ENCODE assay signal across 8 mouse cellular contexts in the genomic region with DNA sequence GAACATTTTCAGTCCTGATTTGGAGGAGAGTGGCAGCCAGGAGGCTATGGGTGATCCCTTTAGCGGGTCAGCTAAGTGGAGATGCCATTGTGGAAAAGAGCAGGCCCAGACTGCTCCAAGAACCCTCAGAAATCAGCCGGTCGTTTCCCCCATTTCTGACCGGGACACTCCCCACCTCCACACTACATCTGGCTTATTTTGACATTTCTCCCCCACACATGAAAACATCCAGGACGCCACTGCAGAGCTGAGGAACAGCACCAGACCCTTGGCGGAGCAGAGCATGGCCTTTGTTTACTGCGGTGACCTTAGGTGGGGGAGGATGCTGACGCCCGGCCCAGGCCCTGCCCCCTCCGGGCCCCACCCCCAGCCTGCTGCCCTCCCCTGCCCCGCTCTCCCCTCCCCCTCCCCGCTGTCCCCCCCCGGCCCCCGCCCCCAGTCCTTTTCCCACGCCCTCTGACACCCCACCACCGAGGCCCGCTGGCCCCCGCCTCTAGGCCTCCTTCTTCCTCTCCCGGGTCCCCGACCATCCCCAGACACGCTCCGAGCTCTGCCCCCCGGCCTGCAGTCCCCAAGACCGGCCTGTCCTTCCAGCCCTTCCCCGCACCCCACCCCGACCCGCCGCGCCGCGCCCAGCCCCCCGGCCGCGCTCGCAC. TPM values are rescaled to one million over a fixed set of nuclear protein-coding genes. Genes with fewer than 3 reads are reported as not detected.
DNase-seq lines count a peak whose midpoint lies in the region; ATAC-seq lines count a peak whose summit lies in the region.

No protein-coding gene starts in this region.

- H3K36me3 ChIP-seq in kidney, embryonic 14.5 days (ENCODE audit: control insufficient read depth, insufficient read depth, low read length): peaks cover 24% of the 10 kb centered on the region

- peak; percentile 61 for ATAC-seq in kidney, embryonic 14.5 days (ENCODE audit: low FRiP score, low TSS enrichment)

- peak overlapping the region; percentile 100 for H3K9ac ChIP-seq in kidney, embryonic 14.5 days (ENCODE audit: low read depth, low read length)

- peak overlapping the region; percentile 96 for H3K27ac ChIP-seq in kidney, embryonic 14.5 days (ENCODE audit: low read depth, low read length)

- no peaks in the 10 kb centered on the region for H3K9me3 ChIP-seq in kidney, embryonic 14.5 days (ENCODE audit: control insufficient read depth, low read length)

- H3K4me3 ChIP-seq in kidney, embryonic 14.5 days (ENCODE audit: low read length): peak overlapping the region; percentile 100

- DNase-seq in CD4-positive, CD25-positive, alpha-beta regulatory T cell, adult 2 months (ENCODE audit: low read depth, low spot score): peak; percentile 66
- DNase-seq in ZHBTc4 (ENCODE audit: low read depth, low spot score): peak; percentile 58
- peak; percentile 64 for DNase-seq in embryo, embryonic 11 days
- DNase-seq in heart, adult 9 months (ENCODE audit: low spot score in 2 of 2): peak; percentile 47 to 54
- peak; percentile 61 for DNase-seq in lung, postnatal 14 days
- DNase-seq in retina, postnatal 1 day: peak; percentile 54
- no peak for DNase-seq in layer of hippocampus, adult 18-20 months (ENCODE audit: low spot score in 2 of 2)

- 0% methylated on average over 13 of the region's 35 CpGs for WGBS in kidney, embryonic 14.5 days

- H3K4me1 ChIP-seq in kidney, embryonic 14.5 days (ENCODE audit: control insufficient read depth, insufficient read depth, low read length): peaks cover 26% of the 10 kb centered on the region

- no peaks in the 10 kb centered on the region for H3K27me3 ChIP-seq in kidney, embryonic 14.5 days (ENCODE audit: control insufficient read depth, insufficient read depth, low read length)

- peak overlapping the region; percentile 43 for H3K4me2 ChIP-seq in kidney, embryonic 14.5 days (replicated peaks; ENCODE audit: low read depth, low read length)

RNA-seq across cellular contexts. Expression of gene Csnk1d, which starts 0.9 kb away (rescaled TPM):
- polyA plus RNA-seq in kidney, embryonic 14.5 days (2014; fragmentation: Nextera tagmentation; extraction: Ambion mirVana): 49.8 and 78.9 TPM in 2 replicates
- total RNA-seq in layer of hippocampus, adult 18-20 months (2021): 100 to 1,000 TPM; 136 TPM

RNA-seq across cellular contexts. Expression of gene Slc16a3, which starts 42.0 kb away (rescaled TPM):
- polyA plus RNA-seq in kidney, embryonic 14.5 days (2014; fragmentation: Nextera tagmentation; extraction: Ambion mirVana): 21.8 and 21.9 TPM in 2 replicates
- 1 to 10 TPM; 1.7 to 4.5 TPM for total RNA-seq in layer of hippocampus, adult 18-20 months (2021)

RNA-seq across cellular contexts. Expression of gene Cd7, which starts 49.0 kb away (rescaled TPM):
- not detected in 2 replicates for polyA plus RNA-seq in kidney, embryonic 14.5 days (2014; fragmentation: Nextera tagmentation; extraction: Ambion mirVana)
- total RNA-seq in layer of hippocampus, adult 18-20 months (2021): not detected

RNA-seq across cellular contexts. Expression of gene Ccdc57, which starts 57.6 kb away (rescaled TPM):
- polyA plus RNA-seq in kidney, embryonic 14.5 days (2014; fragmentation: Nextera tagmentation; extraction: Ambion mirVana): 5.0 and 9.2 TPM in 2 replicates
- total RNA-seq in layer of hippocampus, adult 18-20 months (2021): 1 to 10 TPM; 6.9 to 7.7 TPM

Comparison
In these comparisons a context has a peak if more than half of its experiments do, and no peak if none do; other contexts are left out.
1. DNase-seq: peak in CD4-positive, CD25-positive, alpha-beta regulatory T cell, adult 2 months (single experiment), ZHBTc4 (single experiment), embryo, embryonic 11 days (single experiment), heart, adult 9 months (2 of 2), lung, postnatal 14 days (single experiment) and retina, postnatal 1 day (single experiment); none in layer of hippocampus, adult 18-20 months (0 of 2).